Mouse (Mus musculus) brown adipose tissue, adult 24 weeks (tissue): ENCODE data around the gene Prkcsh. TPM values are rescaled to one million over a fixed set of nuclear protein-coding genes. Genes with fewer than 3 reads are reported as not detected.

Experiments
- H3K27ac ChIP-seq: fragments of 200-500 bp; replicated peaks from 2 replicates; pipeline ENCODE4 v1.5.1; 2012; ENCODE audit warnings: low read depth, mild to moderate bottlenecking, low read length
- H3K4me1 ChIP-seq: fragments of 200-500 bp; 2 replicates; pipeline ENCODE4 v1.6.1; 2012; ENCODE audit warnings: low read length, mixed read lengths; ENCODE audit not compliant: control insufficient read depth, insufficient read depth, insufficient read length
- H3K4me3 ChIP-seq: fragments of 200-500 bp; 2 replicates; pipeline ENCODE4 v1.5.1; 2012; ENCODE audit warnings: low read depth, mild to moderate bottlenecking, low read length, moderate library complexity; ENCODE audit not compliant: insufficient read depth
- polyA plus RNA-seq: library from polyadenylated mRNA; stranded (reverse); fragments of >200 nt; gene quantifications from 2 replicates; pipeline ENCODE4 v1.2.4, GENCODE M21; 2012; ENCODE audit not compliant: missing spikeins, insufficient read depth, insufficient read length

Prkcsh gene
- polyA plus RNA-seq, 1 experiment: 33.1 TPM

GRCm38 (mm10) chr9:22051161-22051957 lies 48.8 kb downstream of the Prkcsh start:
- Histone ChIP-seq H3K4me1 (peaks cover 4% of the 10 kb centered on the region; the same call in 1 of the 2 replicates), H3K4me3 (peak overlapping the region; percentile 42), H3K27ac (no peak overlapping the region)

- peak within 1 kb of the TSS; percentile 42 for H3K4me3 ChIP-seq
- H3K27ac ChIP-seq: no peak within 1 kb of the TSS
- peaks cover 4% of the 10 kb centered on the region; the same call in 1 of the 2 replicates for H3K4me1 ChIP-seq
These were observed 49.3 kb downstream of the Prkcsh start, which contains the start of gene Elavl3 for GRCm38 (mm10) chr9:22051958-22052254. TSS of gene Elavl3 (minus strand) at chr9:22052023.

GRCm38 (mm10) chr9:22053657-22054056 lies 51.1 kb downstream of the Prkcsh start:
- no peak overlapping the region for H3K4me3 ChIP-seq
- H3K27ac ChIP-seq: no peak overlapping the region
- peaks cover 4% of the 10 kb centered on the region; the same call in 1 of the 2 replicates for H3K4me1 ChIP-seq

- peaks cover 4% of the 10 kb centered on the region; the same call in 1 of the 2 replicates for H3K4me1 ChIP-seq
- no peak overlapping the region for H3K27ac ChIP-seq
- H3K4me3 ChIP-seq: peak overlapping the region; percentile 38
These were observed 51.9 kb downstream of the Prkcsh start for GRCm38 (mm10) chr9:22054411-22055076.

GRCm38 (mm10) chr9:22055713-22056112 lies 53.1 kb downstream of the Prkcsh start:
- Histone ChIP-seq H3K4me3 (no peak overlapping the region), H3K4me1 (peaks cover 4% of the 10 kb centered on the region; the same call in 1 of the 2 replicates), H3K27ac (no peak overlapping the region)

- H3K4me3 ChIP-seq: no peak overlapping the region
- peaks cover 4% of the 10 kb centered on the region; the same call in 1 of the 2 replicates for H3K4me1 ChIP-seq
- H3K27ac ChIP-seq: no peak overlapping the region
These were observed 53.8 kb downstream of the Prkcsh start for GRCm38 (mm10) chr9:22056303-22056910.

GRCm38 (mm10) chr9:22057031-22057517 lies 54.5 kb downstream of the Prkcsh start:
- Histone ChIP-seq H3K27ac (no peak overlapping the region), H3K4me1 (peaks cover 4% of the 10 kb centered on the region; the same call in 1 of the 2 replicates), H3K4me3 (no peak overlapping the region)

GRCm38 (mm10) chr9:22058011-22058424 lies 55.4 kb downstream of the Prkcsh start:
- Histone ChIP-seq H3K4me1 (peaks cover 4% of the 10 kb centered on the region; the same call in 1 of the 2 replicates), H3K27ac (no peak overlapping the region), H3K4me3 (no peak overlapping the region)

GRCm38 (mm10) chr9:22061339-22061738 lies 58.7 kb downstream of the Prkcsh start:
- no peaks in the 10 kb centered on the region for H3K4me1 ChIP-seq
- no peak overlapping the region for H3K27ac ChIP-seq
- H3K4me3 ChIP-seq: no peak overlapping the region

Other genes starting within 250 kb of the Prkcsh start
- gene Spc24, start 242.5 kb upstream of the Prkcsh start, polyA plus RNA-seq: not detected in 2 replicates
- gene Kank2, start 204.1 kb upstream of the Prkcsh start, polyA plus RNA-seq: 19.7 and 29.7 TPM in 2 replicates
- 54.2 and 167 TPM in 2 replicates for gene Angptl8, start 167.3 kb upstream of the Prkcsh start, polyA plus RNA-seq
- gene Dock6, start 150.2 kb upstream of the Prkcsh start, polyA plus RNA-seq: 6.9 and 9.5 TPM in 2 replicates
- gene Rab3d, start 84.6 kb upstream of the Prkcsh start, polyA plus RNA-seq: 23.0 and 31.2 TPM in 2 replicates
- gene Ccdc159, start 75.3 kb upstream of the Prkcsh start, polyA plus RNA-seq: 3.7 and 4.3 TPM in 2 replicates
- gene Tmem205, start 75.2 kb upstream of the Prkcsh start, polyA plus RNA-seq: 204 and 213 TPM in 2 replicates
- gene Plppr2, start 65.8 kb upstream of the Prkcsh start, polyA plus RNA-seq: 1.9 and 2.0 TPM in 2 replicates
- 11.6 and 15.4 TPM in 2 replicates for gene Swsap1, start 47.1 kb upstream of the Prkcsh start, polyA plus RNA-seq
- 1.3 and 1.7 TPM in 2 replicates for gene Epor, start 39.3 kb upstream of the Prkcsh start, polyA plus RNA-seq
- gene Rgl3, start 13.4 kb upstream of the Prkcsh start, polyA plus RNA-seq: 9.2 and 10.4 TPM in 2 replicates
- not detected in 2 replicates for gene Ccdc151, start 172 bp upstream of the Prkcsh start, polyA plus RNA-seq
- gene Elavl3, start 49.2 kb downstream of the Prkcsh start, polyA plus RNA-seq: 0.91 and 2.0 TPM in 2 replicates
- gene Gm49318, start 68.5 kb downstream of the Prkcsh start, polyA plus RNA-seq: not detected in 2 replicates
- 2.1 and 4.8 TPM in 2 replicates for gene Zfp653, start 68.6 kb downstream of the Prkcsh start, polyA plus RNA-seq
- 95.3 and 111 TPM in 2 replicates for gene Ecsit, start 82.6 kb downstream of the Prkcsh start, polyA plus RNA-seq
- gene Cnn1, start 96.4 kb downstream of the Prkcsh start, polyA plus RNA-seq: 1.9 and 5.7 TPM in 2 replicates
- 101 and 117 TPM in 2 replicates for gene Elof1, start 114.4 kb downstream of the Prkcsh start, polyA plus RNA-seq
- 179 and 198 TPM in 2 replicates for gene Acp5, start 132.9 kb downstream of the Prkcsh start, polyA plus RNA-seq
- 47.7 and 58.0 TPM in 2 replicates for gene Pigyl, start 154.0 kb downstream of the Prkcsh start, polyA plus RNA-seq
- 0.52 and 0.58 TPM in 2 replicates for gene Zfp872, start 185.3 kb downstream of the Prkcsh start, polyA plus RNA-seq
- 17.4 and 22.6 TPM in 2 replicates for gene Zfp809, start 222.9 kb downstream of the Prkcsh start, polyA plus RNA-seq